Mouse (Mus musculus): ENCODE data around the gene Arid4a. TPM values are rescaled to one million over a fixed set of nuclear protein-coding genes. Genes with fewer than 3 reads are reported as not detected.
"Not testable (repeated sequence)": the region's sequence is repeated elsewhere in the genome, so short reads cannot be mapped to it uniquely, and the experiment has no call there.

Arid4a gene
- polyA plus RNA-seq, 1 experiment, result 10.2 TPM

DNA sequence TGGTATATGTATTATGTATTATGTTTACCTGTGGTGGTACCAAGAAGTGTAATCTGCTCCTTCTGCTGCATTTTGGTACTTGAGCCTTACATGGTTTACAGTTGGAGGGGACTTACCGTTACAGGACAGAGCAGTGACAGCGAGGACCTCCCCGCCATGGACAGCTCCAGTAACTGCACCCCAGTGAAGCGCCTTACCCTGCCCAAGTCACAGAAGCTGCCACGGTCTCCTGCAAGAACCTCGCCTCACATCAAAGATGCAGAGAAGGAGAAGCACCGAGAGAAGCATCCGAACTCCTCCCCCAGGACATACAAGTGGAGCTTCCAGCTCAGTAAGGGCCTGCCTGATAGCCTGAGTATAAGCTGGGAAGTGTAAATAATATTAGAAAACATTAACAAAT lies 70.5 kb downstream of the Arid4a start:
- Histone ChIP-seq H3K27me3 (replicated peaks) (no peaks in the 10 kb centered on the region), H3K4me3 (replicated peaks) (no peak overlapping the region), H3K4me1 (no peaks in the 10 kb centered on the region), H3K9me3 (no peaks in the 10 kb centered on the region), H3K36me3 (replicated peaks; ENCODE audit: low read length) (peaks cover 38% of the 10 kb centered on the region)
- TF ChIP-seq FLI1 (IDR thresholded peaks at IDR 0.05; ENCODE audit: low read length), result no peak
- no peak for TF ChIP-seq GATA1 (IDR thresholded peaks at IDR 0.05; ENCODE audit: borderline replicate concordance, low read length)

DNA sequence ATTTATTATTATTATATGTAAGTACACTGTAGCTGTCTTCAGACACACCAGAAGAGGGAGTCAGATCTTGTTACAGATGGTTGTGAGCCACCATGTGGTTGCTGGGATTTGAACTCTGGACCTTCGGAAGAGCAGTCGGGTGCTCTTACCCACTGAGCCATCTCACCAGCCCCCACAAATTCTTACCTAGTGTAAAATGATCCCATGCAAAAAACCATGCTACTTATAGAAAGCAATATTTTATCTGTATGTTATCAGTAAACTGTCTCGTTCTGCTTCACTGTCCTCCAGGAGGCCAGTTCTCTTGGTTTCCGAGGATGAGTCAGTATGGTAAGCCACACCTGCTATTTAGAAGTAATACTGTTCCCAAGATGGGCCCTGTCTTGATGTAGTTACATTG lies 88.5 kb downstream of the Arid4a start:
- not testable (repeated sequence) for H3K9me3 ChIP-seq; H3K4me3 ChIP-seq (replicated peaks); H3K4me1 ChIP-seq; H3K36me3 ChIP-seq (replicated peaks; ENCODE audit: low read length); H3K27me3 ChIP-seq (replicated peaks)

DNA sequence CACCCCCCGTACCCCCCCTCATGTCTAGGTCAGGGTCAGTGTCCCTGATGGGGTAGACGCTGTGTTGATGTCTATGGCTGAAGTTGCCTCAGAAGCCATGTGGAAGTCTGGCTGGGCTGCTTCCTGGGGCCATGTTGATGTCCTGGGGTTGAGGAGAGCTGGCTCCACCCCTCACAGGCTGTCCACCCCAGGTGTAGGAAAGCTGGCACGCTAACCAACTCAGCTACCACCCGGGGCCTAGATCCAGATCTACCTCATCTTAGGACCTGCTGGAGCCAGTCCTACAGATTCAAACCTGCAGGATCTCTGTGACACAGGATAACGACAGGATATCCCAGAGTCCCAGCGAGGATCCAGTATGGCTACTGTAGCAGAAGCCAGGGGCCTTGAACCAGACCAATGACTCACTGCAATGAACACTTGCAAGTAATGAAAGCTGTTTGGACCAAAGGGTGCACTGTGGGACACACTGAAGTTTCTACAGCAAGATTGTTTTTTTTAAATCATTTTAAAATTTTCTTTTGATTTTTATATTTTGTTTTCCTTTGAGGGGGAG lies 91.5 kb downstream of the Arid4a start:
- Histone ChIP-seq H3K9me3 (no peaks in the 10 kb centered on the region), H3K4me1 (peaks cover 10% of the 10 kb centered on the region), H3K36me3 (replicated peaks; ENCODE audit: low read length) (no peaks in the 10 kb centered on the region), H3K27me3 (replicated peaks) (no peaks in the 10 kb centered on the region), H3K4me3 (replicated peaks) (no peak overlapping the region)
- TF ChIP-seq GATA1 (IDR thresholded peaks at IDR 0.05; ENCODE audit: borderline replicate concordance, low read length) (no peak), FLI1 (IDR thresholded peaks at IDR 0.05; ENCODE audit: low read length) (no peak)

DNA sequence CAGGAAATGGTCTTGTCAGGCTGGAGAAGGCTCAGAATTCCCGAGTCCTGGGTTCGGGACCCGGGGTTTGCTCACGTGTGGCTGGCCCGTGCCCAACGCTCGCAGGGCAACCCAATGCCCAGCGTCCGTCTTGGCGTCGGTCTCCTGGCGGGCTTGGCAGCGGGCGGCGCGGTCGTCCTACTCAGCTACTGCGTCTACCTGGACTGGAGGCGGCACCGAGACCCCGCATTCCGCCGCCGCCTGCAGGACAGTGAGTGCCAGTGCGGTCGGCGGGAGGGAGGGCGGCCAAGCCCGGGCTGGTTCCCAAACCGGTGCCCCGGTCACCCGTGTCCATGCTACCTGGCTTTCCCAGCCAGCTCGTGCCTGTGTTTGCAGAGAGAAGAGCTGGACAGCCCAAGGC lies 95.5 kb downstream of the Arid4a start, which contains the start of gene Tomm20l:
Gene Tomm20l, plus strand, starts transcription at position 98 of the 400 bp plus-strand sequence.
- no peaks in the 10 kb centered on the region for H3K36me3 ChIP-seq (replicated peaks; ENCODE audit: low read length)
- peak within 1 kb of the TSS; percentile 17 for H3K4me3 ChIP-seq (replicated peaks)

DNA sequence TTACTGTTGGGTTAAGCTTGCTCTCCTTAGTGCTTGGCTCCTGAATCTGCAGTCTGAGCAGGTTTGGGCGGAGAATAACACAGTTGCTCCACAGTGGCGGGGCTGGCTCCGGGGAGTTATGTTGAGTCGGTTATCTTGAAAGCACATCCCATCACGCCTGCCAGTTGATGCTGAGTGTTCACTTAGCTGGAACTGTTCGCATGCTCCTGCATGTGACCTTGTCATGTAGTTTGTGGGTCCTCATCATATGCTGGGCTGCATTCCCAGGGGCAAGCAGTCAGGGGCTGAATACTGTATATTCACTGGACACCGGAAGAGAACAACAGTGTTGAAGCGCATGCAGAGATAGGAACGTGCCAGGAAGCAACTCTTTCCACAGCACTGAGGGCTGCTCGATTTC lies 97.3 kb downstream of the Arid4a start:
- H3K4me3 ChIP-seq (replicated peaks), result no peak overlapping the region
- TF ChIP-seq FLI1 (IDR thresholded peaks at IDR 0.05; ENCODE audit: low read length) (no peak), GATA1 (IDR thresholded peaks at IDR 0.05; ENCODE audit: borderline replicate concordance, low read length) (no peak)
- peaks cover 25% of the 10 kb centered on the region for H3K4me1 ChIP-seq
- no peaks in the 10 kb centered on the region for H3K36me3 ChIP-seq (replicated peaks; ENCODE audit: low read length)
- no peaks in the 10 kb centered on the region for H3K9me3 ChIP-seq
- no peaks in the 10 kb centered on the region for H3K27me3 ChIP-seq (replicated peaks)

More for the DNA sequence above, 95.5 kb downstream of the Arid4a start, which contains the start of gene Tomm20l:
- H3K4me1 ChIP-seq, result peaks cover 25% of the 10 kb centered on the region
- no peak for TF ChIP-seq GATA1 (IDR thresholded peaks at IDR 0.05; ENCODE audit: borderline replicate concordance, low read length)
- no peak for TF ChIP-seq FLI1 (IDR thresholded peaks at IDR 0.05; ENCODE audit: low read length)
- no peaks in the 10 kb centered on the region for H3K9me3 ChIP-seq
- no peaks in the 10 kb centered on the region for H3K27me3 ChIP-seq (replicated peaks)

DNA sequence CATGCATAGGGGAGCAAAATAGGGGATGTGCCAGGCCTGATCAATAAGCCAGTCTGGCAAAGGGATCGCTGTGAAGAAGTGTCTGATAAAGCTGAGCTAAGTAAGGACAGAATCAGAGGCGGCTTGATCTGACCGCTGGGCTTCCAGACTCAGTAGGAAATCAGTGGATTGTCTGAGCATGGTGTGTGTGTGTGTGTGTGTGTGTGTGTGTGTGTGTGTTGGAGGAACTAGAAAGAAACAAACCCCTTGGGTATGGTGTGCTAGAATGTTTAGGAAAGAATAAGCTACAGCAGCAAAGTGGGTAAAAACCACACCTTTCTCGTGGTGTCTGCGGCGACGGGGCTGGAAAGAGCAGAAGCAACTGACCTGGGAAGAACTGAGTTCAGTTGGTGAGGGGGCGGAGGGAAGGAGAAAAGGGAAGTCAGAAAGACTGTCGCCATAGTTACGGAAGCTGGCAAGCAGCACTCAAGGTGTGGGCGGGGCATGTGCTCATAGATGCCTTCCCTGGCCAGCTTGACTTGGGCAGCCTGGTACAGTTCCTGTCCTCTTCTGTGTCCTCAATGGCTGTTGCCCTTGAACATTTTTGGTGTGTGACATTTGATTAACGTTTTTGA lies 98.0 kb downstream of the Arid4a start:
- Histone ChIP-seq H3K27me3 (replicated peaks) (no peaks in the 10 kb centered on the region), H3K4me1 (peaks cover 25% of the 10 kb centered on the region), H3K36me3 (replicated peaks; ENCODE audit: low read length) (no peaks in the 10 kb centered on the region), H3K9me3 (no peaks in the 10 kb centered on the region), H3K4me3 (replicated peaks) (peak overlapping the region; percentile 86)
- TF ChIP-seq FLI1 (IDR thresholded peaks at IDR 0.05; ENCODE audit: low read length) (no peak), GATA1 (IDR thresholded peaks at IDR 0.05; ENCODE audit: borderline replicate concordance, low read length) (no peak)

DNA sequence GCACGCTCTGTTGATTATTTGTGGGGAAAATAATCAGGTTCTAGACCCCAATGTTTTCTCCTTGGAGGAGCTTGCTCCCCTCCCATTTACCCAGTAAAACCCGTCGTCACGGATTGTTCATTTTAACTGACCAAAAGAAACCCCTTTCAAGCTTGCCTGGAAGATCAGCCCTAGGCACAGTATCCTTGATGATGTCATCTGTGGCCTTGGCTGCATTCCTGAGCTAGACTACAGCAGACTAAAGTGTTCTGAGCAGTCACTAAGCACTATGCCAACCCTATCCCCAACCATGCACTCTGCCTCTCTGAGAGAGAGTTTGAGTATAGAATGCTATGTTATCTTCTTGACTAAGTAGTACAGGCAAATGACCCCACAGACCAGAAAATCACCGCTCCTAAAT lies 100.6 kb downstream of the Arid4a start:
- H3K4me1 ChIP-seq, result peaks cover 16% of the 10 kb centered on the region
- H3K36me3 ChIP-seq (replicated peaks; ENCODE audit: low read length), result peaks cover 4% of the 10 kb centered on the region
- TF ChIP-seq GATA1 (IDR thresholded peaks at IDR 0.05; ENCODE audit: borderline replicate concordance, low read length), result no peak
- TF ChIP-seq FLI1 (IDR thresholded peaks at IDR 0.05; ENCODE audit: low read length), result no peak
- no peaks in the 10 kb centered on the region for H3K27me3 ChIP-seq (replicated peaks)
- H3K9me3 ChIP-seq, result no peaks in the 10 kb centered on the region
- no peak overlapping the region for H3K4me3 ChIP-seq (replicated peaks)

DNA sequence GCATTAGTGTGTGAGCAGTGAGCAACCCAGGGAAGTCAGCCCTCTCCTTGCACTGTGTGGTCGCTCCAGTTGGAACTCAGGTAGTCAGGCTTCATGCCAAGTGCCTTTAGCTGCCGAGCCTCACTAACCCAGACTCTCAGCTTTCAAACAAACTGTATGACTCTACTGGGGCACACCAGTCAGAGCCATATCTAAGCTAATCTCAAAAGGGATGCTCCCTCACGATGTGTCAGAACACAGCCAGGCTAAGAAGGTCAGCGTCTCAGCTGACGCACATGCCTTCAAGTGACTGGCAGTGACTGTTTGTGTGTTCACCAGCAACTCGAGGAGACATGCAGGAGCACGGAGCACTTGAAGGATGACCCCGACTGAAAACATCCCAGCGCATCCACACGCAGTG lies 106.9 kb downstream of the Arid4a start:
- no peaks in the 10 kb centered on the region for H3K27me3 ChIP-seq (replicated peaks)
- H3K4me1 ChIP-seq, result peaks cover 1% of the 10 kb centered on the region; the same call in 1 of the 2 replicates
- H3K4me3 ChIP-seq (replicated peaks), result no peak overlapping the region
- no peaks in the 10 kb centered on the region for H3K9me3 ChIP-seq
- peaks cover 58% of the 10 kb centered on the region for H3K36me3 ChIP-seq (replicated peaks; ENCODE audit: low read length)
- no peak for TF ChIP-seq FLI1 (IDR thresholded peaks at IDR 0.05; ENCODE audit: low read length)
- TF ChIP-seq GATA1 (IDR thresholded peaks at IDR 0.05; ENCODE audit: borderline replicate concordance, low read length), result no peak

DNA sequence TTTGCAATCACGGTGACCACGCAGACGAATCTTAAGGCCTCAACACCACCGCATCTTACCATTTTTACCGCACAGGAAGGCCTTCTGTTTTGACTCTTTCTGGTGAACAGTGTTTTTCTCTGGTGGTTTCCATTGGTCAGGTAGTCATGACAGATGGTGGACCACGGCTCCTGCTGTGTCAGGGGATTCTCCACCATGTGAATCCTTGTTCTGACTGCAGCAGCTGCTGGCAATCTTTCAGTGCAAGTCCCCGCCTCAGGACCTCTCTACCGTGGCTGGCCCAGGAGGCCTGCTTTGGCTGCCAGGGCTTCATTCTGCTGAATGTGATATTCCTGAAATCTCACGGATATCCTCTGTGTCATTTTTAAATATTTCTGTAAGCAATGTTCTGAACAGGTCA lies 107.5 kb downstream of the Arid4a start:
- Histone ChIP-seq H3K36me3 (replicated peaks; ENCODE audit: low read length) (peaks cover 63% of the 10 kb centered on the region), H3K27me3 (replicated peaks) (no peaks in the 10 kb centered on the region), H3K9me3 (no peaks in the 10 kb centered on the region), H3K4me3 (replicated peaks) (no peak overlapping the region), H3K4me1 (peaks cover 3% of the 10 kb centered on the region; the same call in 1 of the 2 replicates)
- TF ChIP-seq GATA1 (IDR thresholded peaks at IDR 0.05; ENCODE audit: borderline replicate concordance, low read length) (no peak), FLI1 (IDR thresholded peaks at IDR 0.05; ENCODE audit: low read length) (no peak)

DNA sequence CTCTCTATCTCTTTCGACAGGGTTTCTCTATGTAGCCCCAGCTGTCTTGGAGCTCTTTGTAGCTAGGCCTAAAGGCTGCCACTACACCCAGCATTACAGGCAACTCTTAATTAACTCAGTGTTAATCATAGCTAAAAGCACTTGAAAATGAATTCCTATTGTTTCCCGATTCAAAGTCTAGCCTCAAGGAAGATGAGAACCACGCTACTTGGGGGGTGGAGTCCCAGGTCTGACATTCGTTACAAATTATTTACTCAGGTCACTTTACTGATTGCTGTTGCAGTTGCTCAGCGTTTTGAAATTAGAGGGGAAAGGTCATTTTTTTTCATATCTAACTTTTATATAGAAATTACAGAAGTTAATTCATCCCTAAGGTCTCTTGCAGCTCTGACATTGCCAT lies 119.8 kb downstream of the Arid4a start:
- Histone ChIP-seq H3K9me3 (no peaks in the 10 kb centered on the region), H3K4me3 (replicated peaks) (peak overlapping the region; percentile 98), H3K27me3 (replicated peaks) (no peaks in the 10 kb centered on the region), H3K4me1 (peaks cover 23% of the 10 kb centered on the region), H3K36me3 (replicated peaks; ENCODE audit: low read length) (peaks cover 41% of the 10 kb centered on the region)
- TF ChIP-seq FLI1 (IDR thresholded peaks at IDR 0.05; ENCODE audit: low read length), result no peak
- no peak for TF ChIP-seq GATA1 (IDR thresholded peaks at IDR 0.05; ENCODE audit: borderline replicate concordance, low read length)

All from megakaryocyte, embryonic 14.5 days (primary cell).